Mouse (Mus musculus): ENCODE measurements at regions not wholly inside any gene's neighbourhood (a gene's known extent, or its start where the extent isn't known, plus 50 kb on each side); places are given as distances from the start of the nearest gene placed in this dataset. TPM values are rescaled to one million over a fixed set of nuclear protein-coding genes. Genes with fewer than 3 reads are reported as not detected.
A peak's percentile ranks its signal among the peaks of the same experiment; 100 is the strongest.
"Not testable (repeated sequence)": the region's sequence is repeated elsewhere in the genome, so short reads cannot be mapped to it uniquely, and the experiment has no call there.

GRCm38 (mm10) chr12:113424598-113425208 lies 64.6 kb upstream of the Adam6b start:
- not testable (repeated sequence) for H3K9me3 ChIP-seq (replicated peaks); ATAC-seq (ENCODE audit: low read depth); H3K36me3 ChIP-seq; H3K4me1 ChIP-seq (replicated peaks); H3K27ac ChIP-seq; H3K27me3 ChIP-seq; H3K4me3 ChIP-seq (replicated peaks); H3K9ac ChIP-seq; DNase-seq; H3K4me2 ChIP-seq

GRCm38 (mm10) chr12:113425209-113426070 lies 63.9 kb upstream of the Adam6b start:
- no peak overlapping the region for H3K9ac ChIP-seq
- no peak overlapping the region for H3K27ac ChIP-seq
- no peaks in the 10 kb centered on the region for H3K9me3 ChIP-seq (replicated peaks)
- no peaks in the 10 kb centered on the region for H3K4me1 ChIP-seq (replicated peaks)
- DNase-seq = no peak
- 58% methylated on average over 8 of the region's 8 CpGs for WGBS (ENCODE audit: insufficient replicate concordance)
- no peak overlapping the region for H3K4me2 ChIP-seq
- H3K36me3 ChIP-seq = no peaks in the 10 kb centered on the region
- ATAC-seq (ENCODE audit: low read depth) = no peak
- no peaks in the 10 kb centered on the region for H3K27me3 ChIP-seq
- no peak overlapping the region for H3K4me3 ChIP-seq (replicated peaks)

- Histone ChIP-seq H3K4me3 (replicated peaks) (no peak overlapping the region), H3K27me3 (no peaks in the 10 kb centered on the region), H3K4me1 (replicated peaks) (no peaks in the 10 kb centered on the region), H3K9ac (no peak overlapping the region), H3K36me3 (no peaks in the 10 kb centered on the region), H3K4me2 (no peak overlapping the region), H3K27ac (no peak overlapping the region), H3K9me3 (replicated peaks) (no peaks in the 10 kb centered on the region)
- DNase-seq = no peak
- WGBS (ENCODE audit: insufficient replicate concordance) = 61% methylated on average over 4 of the region's 4 CpGs
- no peak for ATAC-seq (ENCODE audit: low read depth)
These were observed 62.7 kb upstream of the Adam6b start for GRCm38 (mm10) chr12:113426636-113427035.

GRCm38 (mm10) chr12:113427339-113427738 lies 62.0 kb upstream of the Adam6b start:
- ATAC-seq (ENCODE audit: low read depth) = no peak
- Histone ChIP-seq H3K4me1 (replicated peaks) (no peaks in the 10 kb centered on the region), H3K27me3 (no peaks in the 10 kb centered on the region), H3K36me3 (no peaks in the 10 kb centered on the region), H3K9me3 (replicated peaks) (no peaks in the 10 kb centered on the region), H3K4me3 (replicated peaks) (no peak overlapping the region), H3K9ac (no peak overlapping the region), H3K4me2 (no peak overlapping the region), H3K27ac (no peak overlapping the region)
- WGBS (ENCODE audit: insufficient replicate concordance) = 25% methylated on average over 4 of the region's 4 CpGs
- no peak for DNase-seq

GRCm38 (mm10) chr12:113428461-113428860 lies 60.9 kb upstream of the Adam6b start:
- 53% methylated on average over 3 of the region's 3 CpGs for WGBS (ENCODE audit: insufficient replicate concordance)
- H3K4me1 ChIP-seq (replicated peaks) = no peaks in the 10 kb centered on the region
- H3K4me3 ChIP-seq (replicated peaks) = no peak overlapping the region
- no peak overlapping the region for H3K27ac ChIP-seq
- H3K9ac ChIP-seq = no peak overlapping the region
- no peaks in the 10 kb centered on the region for H3K27me3 ChIP-seq
- DNase-seq (no peak), ATAC-seq (ENCODE audit: low read depth) (no peak)
- H3K9me3 ChIP-seq (replicated peaks) = no peaks in the 10 kb centered on the region
- no peak overlapping the region for H3K4me2 ChIP-seq
- no peaks in the 10 kb centered on the region for H3K36me3 ChIP-seq

- no peak for DNase-seq
- WGBS (ENCODE audit: insufficient replicate concordance) = 73% methylated on average over 2 of the region's 2 CpGs
- no peak overlapping the region for H3K27ac ChIP-seq
- H3K4me1 ChIP-seq (replicated peaks) = no peaks in the 10 kb centered on the region
- H3K4me2 ChIP-seq = no peak overlapping the region
- H3K36me3 ChIP-seq = no peaks in the 10 kb centered on the region
- no peak overlapping the region for H3K4me3 ChIP-seq (replicated peaks)
- no peak overlapping the region for H3K9ac ChIP-seq
- no peak for ATAC-seq (ENCODE audit: low read depth)
- no peaks in the 10 kb centered on the region for H3K27me3 ChIP-seq
- H3K9me3 ChIP-seq (replicated peaks) = no peaks in the 10 kb centered on the region
These were observed 60.4 kb upstream of the Adam6b start for GRCm38 (mm10) chr12:113428901-113429300.

- Histone ChIP-seq H3K9ac (no peak overlapping the region), H3K27ac (no peak overlapping the region), H3K4me3 (replicated peaks) (no peak overlapping the region), H3K4me1 (replicated peaks) (no peaks in the 10 kb centered on the region), H3K9me3 (replicated peaks) (no peaks in the 10 kb centered on the region), H3K27me3 (no peaks in the 10 kb centered on the region), H3K4me2 (no peak overlapping the region), H3K36me3 (no peaks in the 10 kb centered on the region)
- ATAC-seq (ENCODE audit: low read depth) (peak; percentile 34; the same call in 1 of the 2 replicates), DNase-seq (no peak)
- WGBS (ENCODE audit: insufficient replicate concordance) = 51% methylated on average over 6 of the region's 6 CpGs
These were observed 59.0 kb upstream of the Adam6b start for GRCm38 (mm10) chr12:113430340-113430739.

Small RNA genes lying in the stretch of these regions (microRNA-seq; reads per million reads assigned to microRNA genes)
- not detected for gene Gm22175
- not detected for gene Gm24022
- gene Gm25747 = not detected

Measured in liver, embryonic 13.5 days (tissue).